In genomic region chr10:111410121-111410520, GRCm38 (mm10) we compare ENCODE assay signal across 13 mouse cellular contexts.
"Had no signal": no experiment of that assay in that cellular context is flagged by ENCODE, and none has a peak within 500 bp of the region (broad histone marks: within the 10 kb centered on the region; RNA-seq: fewer than 3 reads in every experiment).

No protein-coding gene starts in this region.

- ATAC-seq: hindbrain, embryonic 16.5 days; inflammation-experienced regulatory T-cells, adult 6 months; intestine, postnatal 0 days; liver, postnatal 0 days; midbrain, embryonic 13.5 days had no signal

- H3K9ac ChIP-seq: limb, embryonic 12.5 days; liver, embryonic 13.5 days; liver, postnatal 0 days; midbrain, embryonic 13.5 days had no signal

- H3K4me2 ChIP-seq: limb, embryonic 12.5 days; liver, embryonic 13.5 days; midbrain, embryonic 13.5 days had no signal

- H3K27ac ChIP-seq: limb, embryonic 12.5 days; liver, embryonic 13.5 days; midbrain, embryonic 13.5 days had no signal

- H3K27me3 ChIP-seq: limb, embryonic 12.5 days; liver, embryonic 13.5 days; midbrain, embryonic 13.5 days had no signal

- H3K9me3 ChIP-seq: limb, embryonic 12.5 days; liver, embryonic 13.5 days; midbrain, embryonic 13.5 days had no signal

- H3K36me3 ChIP-seq: limb, embryonic 12.5 days; liver, embryonic 13.5 days; midbrain, embryonic 13.5 days had no signal

- H3K4me3 ChIP-seq: limb, embryonic 12.5 days; liver, embryonic 13.5 days; midbrain, embryonic 13.5 days had no signal

- H3K4me1 ChIP-seq: limb, embryonic 12.5 days; midbrain, embryonic 13.5 days had no signal

- DNase-seq: kidney, postnatal 25 days; liver; liver, embryonic 13.5 days; liver, postnatal 0 days; right cerebral cortex, postnatal 4 days; spleen, adult 18-20 months; thymus, adult 2 months; thymus, postnatal 25 days had no signal
